Mouse (Mus musculus) lung, postnatal 10 days (tissue): Measurements from ENCODE around the gene Ano6.

Experiments used
- DNase-seq: peaks from one replicate; pipeline ENCODE4 v3.0.0; 2021

The Ano6 gene

DNA sequence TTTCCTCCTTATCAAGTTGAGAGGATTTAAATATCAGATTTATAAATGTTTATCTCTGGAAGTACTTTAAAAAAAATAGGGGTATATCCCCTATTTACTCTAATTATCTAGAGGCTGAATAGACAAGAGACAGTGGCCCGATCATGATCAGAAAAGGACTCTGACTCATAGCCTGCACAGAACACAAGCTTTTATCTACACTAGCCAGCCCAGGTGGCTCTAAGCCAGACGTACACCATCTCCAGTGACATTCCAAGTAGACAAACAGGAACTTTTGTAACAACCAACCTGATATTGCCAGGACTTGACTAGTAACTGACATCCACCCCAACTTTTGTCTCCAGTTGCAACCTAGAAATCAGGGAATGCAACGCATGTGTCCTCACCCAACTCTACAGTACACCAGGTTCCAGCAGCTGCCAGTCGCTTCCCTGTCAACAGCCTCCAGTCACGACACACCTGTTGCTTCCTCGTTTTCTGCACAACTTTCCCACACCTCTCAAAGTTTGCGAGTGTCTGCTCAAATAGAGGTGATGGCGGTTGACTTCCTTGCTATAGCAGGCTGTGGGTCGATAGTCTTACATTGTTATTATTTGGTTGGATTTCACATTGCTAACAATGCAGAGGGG is 199.0 kb downstream of the Ano6 start:
- no peak for DNase-seq

DNA sequence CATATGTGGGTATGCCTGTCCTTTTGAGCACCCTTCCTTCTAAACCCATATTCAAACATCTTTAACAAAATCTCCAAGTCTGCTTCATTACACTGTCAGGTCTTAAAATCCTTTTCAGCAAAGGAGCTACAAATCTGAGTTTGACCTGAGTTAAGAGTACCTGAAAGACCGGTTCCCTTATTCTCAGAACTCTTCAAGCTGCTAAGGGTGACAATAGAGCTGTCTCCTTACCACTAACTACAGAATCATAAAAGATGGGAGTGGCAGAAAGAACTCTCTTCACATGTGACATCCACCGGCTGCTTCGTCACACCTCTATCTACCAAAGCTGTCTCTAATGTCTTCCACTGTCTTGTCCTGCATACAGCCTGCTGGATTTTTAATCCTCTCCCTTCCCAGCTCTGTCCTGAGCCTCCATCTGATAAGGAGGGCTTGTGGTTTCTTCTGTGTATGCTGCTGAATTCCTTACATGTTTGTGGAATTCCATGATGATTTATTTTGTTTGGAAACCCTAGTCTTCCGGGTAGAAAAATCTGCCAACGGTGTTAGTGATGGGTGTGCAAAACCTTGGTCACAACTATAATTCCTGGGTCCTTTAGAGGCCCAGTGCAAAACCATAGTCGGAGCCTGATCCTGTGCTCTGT is 212.4 kb downstream of the Ano6 start:
- peak; percentile 3 for DNase-seq

DNA sequence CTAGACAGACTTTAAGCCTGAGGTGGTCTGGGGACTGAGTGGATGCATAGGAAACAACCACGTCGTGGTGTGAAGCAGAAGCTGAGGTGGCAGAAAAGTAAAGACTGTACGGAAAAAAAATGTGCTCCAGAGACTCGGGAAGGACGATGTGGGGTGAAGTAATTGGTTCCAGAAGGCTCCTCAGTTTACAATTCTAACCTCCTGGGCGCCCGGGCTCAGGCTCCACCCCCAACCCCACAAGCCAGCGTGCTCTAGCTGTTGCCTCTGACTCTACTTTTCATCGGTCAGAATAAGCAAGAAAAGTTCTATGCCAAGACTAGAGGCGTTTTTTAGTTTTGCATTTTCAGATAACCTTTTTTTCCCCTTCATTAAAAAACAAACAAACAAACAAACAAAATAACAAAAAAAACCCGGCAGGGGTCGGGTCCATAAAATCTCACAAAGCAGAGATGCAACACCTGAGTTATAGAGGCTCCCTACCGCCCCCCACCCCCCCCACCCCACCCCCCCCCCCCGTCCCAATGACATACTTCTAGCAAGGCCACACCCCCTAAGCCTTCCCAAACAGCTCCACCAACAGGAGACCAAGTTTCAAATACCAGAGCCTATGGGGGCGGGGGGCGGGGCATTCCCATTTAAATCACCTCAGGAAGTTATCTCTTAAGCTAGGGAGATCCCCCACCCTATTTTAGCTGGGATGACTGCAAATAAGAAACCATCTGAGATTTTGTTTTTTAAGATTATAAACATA is 221.2 kb downstream of the Ano6 start:
- DNase-seq, result no peak

DNA sequence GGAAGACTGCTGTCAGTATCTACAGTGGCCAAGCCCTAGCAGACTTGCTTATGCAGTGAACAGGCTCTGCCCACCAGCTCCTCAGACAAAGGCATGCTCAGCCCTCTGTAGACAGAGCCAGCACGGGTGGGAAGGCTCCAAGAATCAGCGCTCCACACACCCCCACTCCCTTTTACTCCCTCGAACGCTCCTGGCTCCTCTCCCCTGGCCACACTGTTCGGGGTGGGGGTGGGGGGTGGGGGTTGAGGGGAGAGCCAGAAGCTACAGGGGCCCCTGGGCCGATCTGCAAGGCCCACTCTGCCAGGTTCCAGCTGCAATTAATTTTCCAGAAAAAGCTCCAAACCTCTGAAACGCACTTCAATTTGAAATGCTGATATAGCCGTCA is 221.7 kb downstream of the Ano6 start:
- no peak for DNase-seq

DNA sequence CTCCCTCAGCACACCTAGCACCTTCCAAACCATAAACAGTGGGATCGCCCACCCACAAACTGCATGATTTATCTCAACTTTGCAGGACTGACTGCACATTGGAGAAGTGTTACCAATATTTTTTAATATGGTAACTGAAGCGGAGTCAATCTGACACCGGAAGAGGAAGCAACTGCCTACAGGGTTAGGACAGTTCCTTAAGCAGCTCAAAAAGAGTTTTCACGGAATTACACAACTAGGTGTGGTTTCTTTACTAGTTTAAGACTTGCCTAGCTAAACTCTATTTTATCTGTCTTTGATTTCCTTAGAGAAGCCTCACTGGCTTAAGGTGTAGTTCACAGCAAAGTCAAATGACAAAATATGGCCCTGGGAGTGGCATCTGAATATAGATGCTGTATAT is 223.9 kb downstream of the Ano6 start:
- DNase-seq, result no peak

DNA sequence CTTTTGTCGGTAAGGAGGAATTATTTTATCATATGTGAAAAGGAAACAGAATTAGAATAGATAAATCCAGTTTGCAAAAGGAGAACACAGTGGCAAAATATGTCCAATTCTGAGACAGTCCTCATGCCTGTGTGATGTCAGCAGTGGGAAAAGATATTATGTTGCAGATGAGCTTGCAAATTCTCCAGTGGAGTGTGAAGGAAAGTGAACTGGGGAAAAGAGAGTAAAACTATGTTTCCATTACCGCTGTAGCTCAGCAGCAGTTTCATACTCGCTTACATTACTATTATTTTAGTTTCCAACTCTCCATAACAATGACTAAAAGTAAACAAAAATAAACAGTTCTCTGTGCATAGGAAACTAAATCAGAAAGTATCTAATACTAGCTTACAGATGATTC is 229.8 kb downstream of the Ano6 start:
- no peak for DNase-seq

DNA sequence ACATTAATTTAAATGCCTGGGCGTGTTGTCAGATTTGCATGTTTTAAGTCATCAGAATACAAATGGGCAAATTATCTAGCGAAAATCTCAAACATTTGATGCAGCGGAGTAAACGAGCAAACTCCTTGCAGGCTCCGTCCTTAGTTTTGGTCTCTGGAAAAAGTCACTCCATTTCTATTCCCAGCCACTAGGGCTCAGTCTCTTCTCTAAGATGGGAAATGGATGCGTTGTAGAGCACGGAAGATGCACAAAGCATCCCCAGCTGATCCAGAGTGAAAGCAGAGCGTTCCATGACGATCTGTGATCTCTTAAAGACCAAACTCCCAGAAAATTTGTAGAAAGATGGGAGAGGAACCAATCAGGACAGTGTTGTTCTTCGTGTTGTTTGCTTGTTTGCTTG is 230.9 kb downstream of the Ano6 start:
- peak; percentile 10 for DNase-seq
